Mouse (Mus musculus) limb, embryonic 14.5 days (tissue): ENCODE data around the gene Prex1. TPM values are rescaled to one million over a fixed set of nuclear protein-coding genes. Genes with fewer than 3 reads are reported as not detected.
"Not testable (repeated sequence)": the region's sequence is repeated elsewhere in the genome, so short reads cannot be mapped to it uniquely, and the experiment has no call there.

Source experiments
- ATAC-seq: fragments of 200-750 bp; cut with Nextera tagmentation; 2 replicates; pipeline ENCODE4 v1.8.0; 2017; ENCODE audit warnings: low read depth, moderate number of reproducible peaks, moderate TSS enrichment; ENCODE audit not compliant: low FRiP score
- DNase-seq: peaks from one replicate; pipeline ENCODE4 v3.0.0-alpha.2; 2015; ENCODE audit warnings: low spot score
- H3K27ac ChIP-seq: fragments of 300-500 bp; sonication (generic); replicated peaks from 2 replicates; pipeline ENCODE4 v1.5.1; 2014; ENCODE audit warnings: low read depth, mild to moderate bottlenecking, low read length, moderate library complexity, mixed read lengths
- H3K27me3 ChIP-seq: fragments of 300-500 bp; sonication (generic); 2 replicates; pipeline ENCODE4 v1.6.1; 2014; ENCODE audit warnings: low read length, mixed read lengths; ENCODE audit not compliant: control insufficient read depth, insufficient read depth
- H3K36me3 ChIP-seq: fragments of 300-500 bp; sonication (generic); 2 replicates; pipeline ENCODE4 v1.6.1; 2014; ENCODE audit warnings: mild to moderate bottlenecking, low read length, moderate library complexity, mixed read lengths; ENCODE audit not compliant: control insufficient read depth, insufficient read depth
- H3K4me1 ChIP-seq: fragments of 300-500 bp; sonication (generic); 2 replicates; pipeline ENCODE4 v1.6.1; 2014; ENCODE audit warnings: antibody characterized with exemption, low read length, mixed read lengths; ENCODE audit not compliant: control insufficient read depth, insufficient read depth
- H3K4me2 ChIP-seq: fragments of 300-500 bp; sonication (generic); replicated peaks from 2 replicates; pipeline ENCODE4 v1.6.1; 2014; ENCODE audit warnings: low read depth, mild to moderate bottlenecking, low read length, moderate library complexity; ENCODE audit not compliant: severe bottlenecking
- H3K4me3 ChIP-seq: fragments of 300-500 bp; sonication (generic); replicated peaks from 2 replicates; pipeline ENCODE4 v1.5.1; 2014; ENCODE audit warnings: low read length
- H3K9ac ChIP-seq: fragments of 300-500 bp; sonication (generic); 2 replicates; pipeline ENCODE4 v1.6.1; 2014; ENCODE audit warnings: mild to moderate bottlenecking, low read depth, low read length, moderate library complexity; ENCODE audit not compliant: severe bottlenecking
- H3K9me3 ChIP-seq: fragments of 300-500 bp; sonication (generic); 2 replicates; pipeline ENCODE4 v1.6.1; 2016; ENCODE audit warnings: low read length; ENCODE audit not compliant: control insufficient read depth
- POLR2A ChIP-seq: fragments of 200-500 bp; IDR thresholded peaks from 2 replicates; pipeline ENCODE4 v1.8.0; 2012; ENCODE audit warnings: inconsistent platforms, mild to moderate bottlenecking, moderate library complexity, borderline replicate concordance; ENCODE audit not compliant: insufficient read depth, insufficient read length; ENCODE audit errors: extremely low read depth
- WGBS: fragments of 180-500 bp; shearing (Covaris S2); extraction: QIAGEN DNeasy Blood & Tissue Kit; methylation state at CpG from one replicate; pipeline ENCODE4 v1.1.7; 2014; 5-methylcytosine and 5-hydroxymethylcytosine counted together
- polyA plus RNA-seq, 2 experiments: library from polyadenylated mRNA; depleted of rRNA in 1 of 2; stranded (reverse) in 1 of 2; unstranded in 1 of 2; fragments of >200 nt; fragmentation: Nextera tagmentation in 1 of 2; extraction: Ambion mirVana in 1 of 2; gene quantifications; 2 replicates each; pipeline versions ENCODE4 v1.2.1 to v1.2.3; 2012 to 2014

The Prex1 gene
- polyA plus RNA-seq, 2 experiments = 20.1 to 27.9 TPM

GRCm38 (mm10) chr2:166520536-166520935 lies 193.1 kb downstream of the Prex1 start:
- Histone ChIP-seq H3K9me3 (no peaks in the 10 kb centered on the region), H3K27ac (no peak overlapping the region), H3K9ac (no peak overlapping the region), H3K4me2 (no peak overlapping the region), H3K36me3 (no peaks in the 10 kb centered on the region), H3K4me3 (no peak overlapping the region), H3K27me3 (no peaks in the 10 kb centered on the region), H3K4me1 (peaks cover 16% of the 10 kb centered on the region)
- TF ChIP-seq POLR2A = no peak
- no peak for DNase-seq
- ATAC-seq = no peak
- WGBS = 89% methylated on average over 12 of the region's 12 CpGs

GRCm38 (mm10) chr2:166517392-166518174 lies 196.0 kb downstream of the Prex1 start:
- 14% methylated on average over 14 of the region's 17 CpGs for WGBS
- H3K9me3 ChIP-seq, H3K36me3 ChIP-seq, H3K9ac ChIP-seq, H3K27me3 ChIP-seq, H3K4me3 ChIP-seq: not testable (repeated sequence)
- peak; percentile 66 for ATAC-seq
- Histone ChIP-seq H3K27ac (peak overlapping the region; percentile 67), H3K4me2 (0 out of 2 replicates have a peak overlapping the region, but pooled peaks have one; percentile 21), H3K4me1 (peaks cover 16% of the 10 kb centered on the region)
- peak; percentile 72 for DNase-seq

- Histone ChIP-seq H3K9ac (no peak overlapping the region), H3K27me3 (no peaks in the 10 kb centered on the region), H3K36me3 (no peaks in the 10 kb centered on the region), H3K4me1 (peaks cover 13% of the 10 kb centered on the region), H3K4me2 (0 out of 2 replicates have a peak overlapping the region, but pooled peaks have one; percentile 21), H3K4me3 (no peak overlapping the region), H3K9me3 (no peaks in the 10 kb centered on the region), H3K27ac (peak overlapping the region; percentile 67)
- ATAC-seq (no peak), DNase-seq (no peak)
- no peak for TF ChIP-seq POLR2A
- 54% methylated on average over 6 of the region's 6 CpGs for WGBS
Measured at GRCm38 (mm10) chr2:166516818-166517353, 196.7 kb downstream of the Prex1 start.

Other genes with a start within 250 kb of the Prex1 start
- 7.7 and 10.3 TPM in 2 replicates for gene Trp53rkb, start 78.7 kb upstream of the Prex1 start, polyA plus RNA-seq (2012; rRNA removed)
- 8.0 and 10.8 TPM in 2 replicates for gene Trp53rkb, start 78.7 kb upstream of the Prex1 start, polyA plus RNA-seq (2014; fragmentation: Nextera tagmentation; extraction: Ambion mirVana)
- gene Arfgef2, start 91.8 kb upstream of the Prex1 start, polyA plus RNA-seq (2012; rRNA removed) = 10.5 and 11.3 TPM in 2 replicates
- 6.1 and 6.9 TPM in 2 replicates for gene Arfgef2, start 91.8 kb upstream of the Prex1 start, polyA plus RNA-seq (2014; fragmentation: Nextera tagmentation; extraction: Ambion mirVana)
- 66.4 and 69.8 TPM in 2 replicates for gene Cse1l, start 192.2 kb upstream of the Prex1 start, polyA plus RNA-seq (2012; rRNA removed)
- 108 and 114 TPM in 2 replicates for gene Cse1l, start 192.2 kb upstream of the Prex1 start, polyA plus RNA-seq (2014; fragmentation: Nextera tagmentation; extraction: Ambion mirVana)